Mouse (Mus musculus) CH12.LX (cell line): ENCODE results near the gene Vmn1r37. TPM values are rescaled to one million over a fixed set of nuclear protein-coding genes. Genes with fewer than 3 reads are reported as not detected.

Source experiments
- polyA plus RNA-seq: library from polyadenylated mRNA; unstranded; fragments of >175 nt; gene quantifications from 2 replicates; pipeline ENCODE4 v1.2.1, GENCODE M21; 2012; ENCODE audit warnings: low read depth; ENCODE audit not compliant: insufficient read length
- total RNA-seq, 2 experiments: library from RNA; depleted of rRNA; stranded (reverse); fragments of 300-350 nt in 1 of 2; fragments of >200 nt in 1 of 2; gene quantifications; 2 replicates each; pipeline ENCODE4 v1.2.3; 2012 to 2014

Gene Vmn1r37
- total and polyA plus RNA-seq, 3 experiments, result not detected

Other genes starting within 250 kb of the Vmn1r37 start
- 54.3 and 68.5 TPM in 2 replicates for gene Mad2l1, start 194.0 kb upstream of the Vmn1r37 start, total RNA-seq (2012; rRNA removed)
- gene Mad2l1, start 194.0 kb upstream of the Vmn1r37 start, total RNA-seq (2014; rRNA removed), result 160 and 168 TPM in 2 replicates
- gene Mad2l1, start 194.0 kb upstream of the Vmn1r37 start, polyA plus RNA-seq, result 128 and 131 TPM in 2 replicates
- not detected in 2 replicates for gene Vmn1r32, start 169.3 kb upstream of the Vmn1r37 start, total RNA-seq (2012; rRNA removed)
- not detected in 2 replicates for gene Vmn1r32, start 169.3 kb upstream of the Vmn1r37 start, total RNA-seq (2014; rRNA removed)
- gene Vmn1r32, start 169.3 kb upstream of the Vmn1r37 start, polyA plus RNA-seq, result 0.10 and 0.14 TPM in 2 replicates
- gene Vmn1r33, start 111.1 kb upstream of the Vmn1r37 start, total RNA-seq (2012; rRNA removed), result not detected in 2 replicates
- not detected in 2 replicates for gene Vmn1r33, start 111.1 kb upstream of the Vmn1r37 start, total RNA-seq (2014; rRNA removed)
- not detected in 2 replicates for gene Vmn1r33, start 111.1 kb upstream of the Vmn1r37 start, polyA plus RNA-seq
- gene Vmn1r34, start 85.5 kb upstream of the Vmn1r37 start, total RNA-seq (2012; rRNA removed), result not detected in 2 replicates
- not detected in 2 replicates for gene Vmn1r34, start 85.5 kb upstream of the Vmn1r37 start, total RNA-seq (2014; rRNA removed)
- not detected in 2 replicates for gene Vmn1r34, start 85.5 kb upstream of the Vmn1r37 start, polyA plus RNA-seq
- gene Vmn1r35, start 43.5 kb upstream of the Vmn1r37 start, total RNA-seq (2012; rRNA removed), result not detected in 2 replicates
- gene Vmn1r35, start 43.5 kb upstream of the Vmn1r37 start, total RNA-seq (2014; rRNA removed), result not detected in 2 replicates
- not detected in 2 replicates for gene Vmn1r35, start 43.5 kb upstream of the Vmn1r37 start, polyA plus RNA-seq
- not detected in 2 replicates for gene Vmn1r36, start 10.2 kb upstream of the Vmn1r37 start, total RNA-seq (2012; rRNA removed)
- gene Vmn1r36, start 10.2 kb upstream of the Vmn1r37 start, total RNA-seq (2014; rRNA removed), result not detected in 2 replicates
- gene Vmn1r36, start 10.2 kb upstream of the Vmn1r37 start, polyA plus RNA-seq, result not detected in 2 replicates
- not detected in 2 replicates for gene Vmn1r38, start 53.2 kb downstream of the Vmn1r37 start, total RNA-seq (2012; rRNA removed)
- gene Vmn1r38, start 53.2 kb downstream of the Vmn1r37 start, total RNA-seq (2014; rRNA removed), result not detected in 2 replicates
- not detected in 2 replicates for gene Vmn1r38, start 53.2 kb downstream of the Vmn1r37 start, polyA plus RNA-seq
- gene Vmn1r39, start 81.2 kb downstream of the Vmn1r37 start, total RNA-seq (2012; rRNA removed), result not detected in 2 replicates
- gene Vmn1r39, start 81.2 kb downstream of the Vmn1r37 start, total RNA-seq (2014; rRNA removed), result not detected in 2 replicates
- not detected in 2 replicates for gene Vmn1r39, start 81.2 kb downstream of the Vmn1r37 start, polyA plus RNA-seq
- gene Gng12, start 167.0 kb downstream of the Vmn1r37 start, total RNA-seq (2012; rRNA removed), result 3.4 and 3.9 TPM in 2 replicates
- 11.0 and 12.2 TPM in 2 replicates for gene Gng12, start 167.0 kb downstream of the Vmn1r37 start, total RNA-seq (2014; rRNA removed)
- 20.8 and 23.1 TPM in 2 replicates for gene Gng12, start 167.0 kb downstream of the Vmn1r37 start, polyA plus RNA-seq